Mouse (Mus musculus) lung, adult 2 months (tissue): ENCODE measurements around the gene Krtap13. TPM values are rescaled to one million over a fixed set of nuclear protein-coding genes. Genes with fewer than 3 reads are reported as not detected.

Experiments
- DNase-seq: peaks from one replicate; pipeline ENCODE4 v3.0.0; 2022
- H3K4me1 ChIP-seq: fragments of 200-500 bp; 2 replicates; pipeline ENCODE4 v1.6.1; 2011; ENCODE audit warnings: low read length; ENCODE audit not compliant: control insufficient read depth, insufficient read depth
- H3K4me3 ChIP-seq: fragments of 200-500 bp; replicated peaks from 2 replicates; pipeline ENCODE3; 2011; ENCODE audit warnings: low read depth, mild to moderate bottlenecking, control low read depth, low read length; ENCODE audit errors: extremely low read depth
- CTCF ChIP-seq: fragments of 200-500 bp; IDR thresholded peaks from 2 replicates; pipeline ENCODE4 v1.5.1; 2011; ENCODE audit warnings: mild to moderate bottlenecking, low read length, control low read depth; ENCODE audit not compliant: insufficient read depth
- POLR2A ChIP-seq: fragments of 200-500 bp; IDR thresholded peaks from 2 replicates; pipeline ENCODE4 v1.6.1; 2011; ENCODE audit warnings: low read depth, mild to moderate bottlenecking, control low read depth, low read length, borderline replicate concordance; ENCODE audit errors: extremely low read depth
- WGBS: fragments of 180-500 bp; shearing (Covaris S2); methylation state at CpG from one replicate; pipeline ENCODE4 v1.1.7; 2018; 5-methylcytosine and 5-hydroxymethylcytosine counted together
- polyA plus RNA-seq: library from polyadenylated mRNA; depleted of rRNA; stranded (reverse); fragments of >200 nt; gene quantifications from 2 replicates; pipeline ENCODE4 v1.2.3, GENCODE M21; 2012; rRNA removed

The Krtap13 gene
- polyA plus RNA-seq, 1 experiment = not detected

GRCm38 (mm10) chr16:88716549-88716948 is 34.9 kb downstream of the Krtap13 start:
- TF ChIP-seq CTCF (no peak), POLR2A (no peak)
- DNase-seq = no peak

GRCm38 (mm10) chr16:88711245-88711644 is 40.2 kb downstream of the Krtap13 start:
- no peak overlapping the region for H3K4me3 ChIP-seq
- WGBS = 82% methylated on average over 6 of the region's 6 CpGs
- no peaks in the 10 kb centered on the region; the same call in 1 of the 2 replicates for H3K4me1 ChIP-seq
- no peak for DNase-seq
- peak; percentile 33 for TF ChIP-seq CTCF
- no peak for TF ChIP-seq POLR2A

More at GRCm38 (mm10) chr16:88716549-88716948, 34.9 kb downstream of the Krtap13 start:
- no peak overlapping the region for H3K4me3 ChIP-seq
- no peaks in the 10 kb centered on the region for H3K4me1 ChIP-seq

- 40% methylated on average over 4 of the region's 4 CpGs for WGBS
- Histone ChIP-seq H3K4me3 (no peak overlapping the region), H3K4me1 (no peaks in the 10 kb centered on the region; the same call in 1 of the 2 replicates)
- DNase-seq = no peak
- TF ChIP-seq POLR2A = no peak
- TF ChIP-seq CTCF = no peak
These were observed 40.7 kb downstream of the Krtap13 start for GRCm38 (mm10) chr16:88710757-88711156.

GRCm38 (mm10) chr16:88707496-88708012 is 43.9 kb downstream of the Krtap13 start, which contains the start of gene 2310061N02Rik:
TSS of gene 2310061N02Rik (minus strand) at chr16:88707962.
- Histone ChIP-seq H3K4me1 (no peaks in the 10 kb centered on the region; the same call in 1 of the 2 replicates), H3K4me3 (no peak within 1 kb of the TSS)
- DNase-seq = no peak
- WGBS = 79% methylated on average over 10 of the region's 10 CpGs
- TF ChIP-seq CTCF (no peak), POLR2A (no peak)

GRCm38 (mm10) chr16:88701072-88701864 is 50.2 kb downstream of the Krtap13 start:
- H3K4me3 ChIP-seq = no peak overlapping the region
- no peak for DNase-seq
- H3K4me1 ChIP-seq = no peaks in the 10 kb centered on the region
- TF ChIP-seq POLR2A (no peak), CTCF (no peak)
- WGBS = 32% methylated on average over 4 of the region's 4 CpGs

Other genes starting within 250 kb of the Krtap13 start
- 8.6 TPM in 1 of 2 replicates, not detected in the other for gene Cldn17, start 244.7 kb downstream of the Krtap13 start, polyA plus RNA-seq
- gene Cldn8, start 188.5 kb downstream of the Krtap13 start, polyA plus RNA-seq = 2.1 and 3.5 TPM in 2 replicates
- not detected in 2 replicates for gene Krtap24-1, start 139.4 kb downstream of the Krtap13 start, polyA plus RNA-seq
- gene 2310079G19Rik, start 124.0 kb downstream of the Krtap13 start, polyA plus RNA-seq = 0.32 TPM in 1 of 2 replicates, not detected in the other
- not detected in 2 replicates for gene Krtap26-1, start 103.8 kb downstream of the Krtap13 start, polyA plus RNA-seq
- gene Krtap27-1, start 80.0 kb downstream of the Krtap13 start, polyA plus RNA-seq = not detected in 2 replicates
- gene 2310061N02Rik, start 43.7 kb downstream of the Krtap13 start, polyA plus RNA-seq = not detected in 2 replicates
- not detected in 2 replicates for gene Krtap13-1, start 22.8 kb downstream of the Krtap13 start, polyA plus RNA-seq
- not detected in 2 replicates for gene 2310034C09Rik, start 7.2 kb upstream of the Krtap13 start, polyA plus RNA-seq
- gene 2310057N15Rik, start 22.6 kb upstream of the Krtap13 start, polyA plus RNA-seq = not detected in 2 replicates
- not detected in 2 replicates for gene Gm5965, start 26.3 kb upstream of the Krtap13 start, polyA plus RNA-seq
- not detected in 2 replicates for gene Gm20741, start 60.6 kb upstream of the Krtap13 start, polyA plus RNA-seq
- not detected in 2 replicates for gene Krtap15, start 68.6 kb upstream of the Krtap13 start, polyA plus RNA-seq
- gene Krtap14, start 74.5 kb upstream of the Krtap13 start, polyA plus RNA-seq = not detected in 2 replicates
- gene Krtap19-1, start 117.8 kb upstream of the Krtap13 start, polyA plus RNA-seq = not detected in 2 replicates
- gene Krtap19-2, start 122.6 kb upstream of the Krtap13 start, polyA plus RNA-seq = not detected in 2 replicates
- gene Krtap19-3, start 126.4 kb upstream of the Krtap13 start, polyA plus RNA-seq = not detected in 2 replicates
- gene Krtap19-4, start 133.5 kb upstream of the Krtap13 start, polyA plus RNA-seq = not detected in 2 replicates
- not detected in 2 replicates for gene Krtap19-5, start 144.8 kb upstream of the Krtap13 start, polyA plus RNA-seq
- gene Krtap19-9b, start 180.6 kb upstream of the Krtap13 start, polyA plus RNA-seq = not detected in 2 replicates
- not detected in 2 replicates for gene Krtap16-3, start 211.2 kb upstream of the Krtap13 start, polyA plus RNA-seq